Mouse (Mus musculus) thymus, postnatal 36 days (tissue): ENCODE data around the gene Disp1.
A peak's percentile ranks its signal among the peaks of the same experiment; 100 is the strongest.

ENCODE experiments used
- DNase-seq, 2 experiments: peaks; one replicate each; pipeline ENCODE4 v3.0.0; 2022; ENCODE audit warnings: mixed read lengths in 2 of 2

Gene Disp1

GRCm38 (mm10) chr1:183200926-183201325, 20.4 kb downstream of the Disp1 start:
- peak in 1 of 2 experiments; percentile 42 for DNase-seq

DNA sequence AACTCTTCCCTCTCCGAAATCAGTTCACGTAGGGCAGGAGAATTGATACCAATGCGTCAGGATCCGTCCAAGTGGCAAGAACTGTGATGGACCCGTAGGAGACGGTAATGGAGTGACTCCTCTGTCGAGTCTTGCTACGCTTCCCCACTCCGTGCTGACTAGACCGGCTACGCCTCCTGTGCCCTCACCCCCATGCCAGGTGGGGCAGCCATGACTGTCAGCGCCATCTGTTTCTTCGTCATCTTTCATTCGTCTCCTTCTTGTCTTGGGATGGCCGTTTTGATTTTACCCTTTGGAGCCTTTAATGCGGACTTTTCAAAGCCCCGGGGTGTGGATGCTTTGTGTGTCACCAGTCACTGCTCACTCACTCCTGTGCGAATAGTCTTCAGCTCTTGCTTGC, 26.6 kb downstream of the Disp1 start:
- DNase-seq = no peak

GRCm38 (mm10) chr1:183194151-183194550, 27.2 kb downstream of the Disp1 start:
- DNase-seq = no peak

DNA sequence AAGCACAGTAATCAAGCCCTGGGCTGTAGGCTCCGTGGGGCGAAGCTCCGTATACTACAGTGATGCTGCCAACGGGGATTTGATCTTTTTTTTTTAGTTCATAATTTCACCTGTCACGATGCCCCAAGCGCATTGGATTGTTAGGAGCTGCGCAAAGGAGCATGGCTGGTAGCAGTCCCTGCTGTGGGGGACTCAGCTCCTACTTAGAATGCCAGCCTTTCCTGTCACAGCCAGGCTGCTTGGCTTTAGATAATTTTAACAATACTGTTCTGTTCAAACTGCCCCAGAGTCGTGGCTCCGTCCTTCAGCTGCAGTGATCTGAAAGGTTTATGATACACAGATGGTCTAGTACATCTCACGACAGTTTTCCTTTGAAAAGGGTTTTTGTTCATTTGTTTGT, 29.9 kb downstream of the Disp1 start:
- DNase-seq = no peak

GRCm38 (mm10) chr1:183190456-183190855, 30.9 kb downstream of the Disp1 start:
- no peak for DNase-seq

GRCm38 (mm10) chr1:183189014-183189662, 32.2 kb downstream of the Disp1 start:
- no peak for DNase-seq

- DNase-seq = no peak
These were observed 33.0 kb downstream of the Disp1 start for GRCm38 (mm10) chr1:183188115-183189013.

DNA sequence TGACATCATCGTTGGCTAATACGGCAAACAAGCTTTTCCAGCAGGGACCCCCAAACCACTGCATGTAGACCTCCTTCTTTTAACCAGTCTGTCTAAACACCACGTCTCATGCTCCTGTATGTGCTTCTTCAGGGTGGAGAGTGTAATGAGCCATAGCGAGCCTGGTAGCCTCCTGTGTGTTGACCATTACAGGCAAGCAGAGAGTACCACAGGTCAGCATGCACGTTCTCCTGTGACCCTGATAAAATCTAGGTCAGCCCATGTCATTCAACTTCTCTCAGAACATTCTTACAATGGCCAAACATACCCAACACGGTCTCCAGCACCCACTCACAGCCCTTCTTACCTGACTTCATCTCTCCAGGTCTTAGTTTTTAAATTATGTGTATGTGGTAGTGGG, 35.8 kb downstream of the Disp1 start:
- no peak for DNase-seq

DNA sequence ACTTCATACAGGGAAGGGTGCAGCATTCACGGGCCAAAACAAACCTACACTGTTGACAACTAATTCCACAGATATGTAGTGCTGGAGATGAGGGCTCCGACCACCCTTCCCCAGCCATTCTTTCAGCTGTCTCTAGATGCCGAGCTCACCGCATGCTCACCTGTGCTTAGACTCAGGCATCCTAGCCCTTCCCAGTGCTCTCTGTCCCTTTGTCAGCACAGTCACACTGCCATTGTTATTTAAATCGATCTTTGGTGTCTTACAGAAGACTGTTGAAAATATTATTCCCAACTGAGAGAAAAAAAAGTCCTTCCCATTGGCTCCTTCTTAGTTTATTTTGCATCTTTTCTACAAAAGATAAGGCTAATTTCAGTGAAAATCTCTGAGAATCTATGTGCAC, 36.6 kb downstream of the Disp1 start:
- no peak for DNase-seq

- DNase-seq = no peak
These were observed 37.8 kb downstream of the Disp1 start for GRCm38 (mm10) chr1:183183565-183183964.

DNA sequence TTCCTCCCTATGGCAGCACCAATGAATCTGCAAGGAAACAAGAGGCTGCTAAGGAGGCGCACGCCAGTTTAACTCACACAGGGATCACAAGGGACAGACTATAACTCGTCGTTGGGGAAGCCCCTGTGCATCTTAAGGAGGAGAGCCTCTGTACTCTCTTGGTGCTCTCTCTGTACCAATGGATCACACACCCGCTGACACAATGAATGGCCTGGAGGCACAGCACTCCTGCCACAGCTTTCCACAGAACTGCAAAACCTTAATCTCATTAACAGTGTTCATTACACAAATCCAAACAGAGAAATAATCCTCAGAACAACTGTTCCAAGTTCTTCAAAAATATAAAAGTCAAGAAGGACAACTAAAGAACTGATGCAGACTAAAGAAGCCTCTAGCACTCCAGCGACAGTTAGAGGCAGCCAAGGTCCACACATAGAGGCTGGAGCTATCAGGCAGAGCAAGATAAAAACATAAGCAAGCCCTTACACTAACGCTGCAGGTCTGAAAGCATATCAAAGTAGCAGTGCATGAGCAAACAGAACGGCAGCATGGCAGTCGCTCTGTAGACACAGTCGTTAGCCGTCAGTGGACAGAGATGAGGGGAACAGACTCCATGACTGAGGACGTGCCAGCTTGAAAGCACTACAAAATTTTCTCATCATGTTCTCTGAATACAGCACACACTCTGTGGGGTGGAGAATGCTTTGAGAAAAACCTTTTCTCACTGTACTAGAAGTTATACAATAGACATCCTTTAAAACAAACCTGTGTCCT, 38.5 kb downstream of the Disp1 start:
- DNase-seq = no peak

DNA sequence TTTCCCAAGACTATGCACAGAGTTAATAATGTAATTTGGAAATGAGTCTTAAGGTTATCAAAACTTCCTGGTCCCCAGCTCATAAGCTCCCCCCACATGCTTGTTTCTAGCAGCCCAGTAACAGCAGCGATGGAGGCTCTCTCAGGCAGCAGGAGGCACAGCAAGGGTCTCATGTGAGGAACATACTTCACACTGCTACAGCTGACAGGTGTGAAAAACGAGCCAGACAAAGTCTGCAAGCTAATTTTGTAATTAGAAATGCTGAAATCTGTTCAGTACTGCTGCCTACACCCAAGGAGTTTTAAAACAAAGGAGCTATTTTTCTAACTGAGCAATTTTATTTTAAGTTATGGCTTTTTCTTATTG, 40.3 kb downstream of the Disp1 start:
- DNase-seq = peak; percentile 30 to 55

GRCm38 (mm10) chr1:183180301-183181029, 40.9 kb downstream of the Disp1 start:
- peak in 1 of 2 experiments; percentile 13 for DNase-seq

DNA sequence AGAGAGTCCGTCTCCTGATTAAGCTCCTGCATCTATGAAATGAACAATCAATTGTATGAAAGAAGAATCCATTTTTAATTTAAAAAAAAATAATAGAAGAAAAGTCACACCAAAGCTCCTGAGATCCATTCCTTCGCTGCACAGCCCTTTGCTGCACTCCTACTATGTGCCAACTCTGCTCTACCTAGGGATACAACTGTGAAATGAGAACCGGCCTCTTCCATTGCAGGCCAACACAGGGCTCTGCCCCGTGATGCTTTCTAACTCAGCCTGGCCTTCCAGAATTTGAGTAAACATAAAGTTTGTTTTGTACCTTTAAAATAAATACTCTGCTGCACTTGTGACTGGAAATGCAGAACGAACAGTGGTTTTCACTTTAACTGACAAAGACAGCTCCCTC, 42.0 kb downstream of the Disp1 start:
- no peak for DNase-seq

DNA sequence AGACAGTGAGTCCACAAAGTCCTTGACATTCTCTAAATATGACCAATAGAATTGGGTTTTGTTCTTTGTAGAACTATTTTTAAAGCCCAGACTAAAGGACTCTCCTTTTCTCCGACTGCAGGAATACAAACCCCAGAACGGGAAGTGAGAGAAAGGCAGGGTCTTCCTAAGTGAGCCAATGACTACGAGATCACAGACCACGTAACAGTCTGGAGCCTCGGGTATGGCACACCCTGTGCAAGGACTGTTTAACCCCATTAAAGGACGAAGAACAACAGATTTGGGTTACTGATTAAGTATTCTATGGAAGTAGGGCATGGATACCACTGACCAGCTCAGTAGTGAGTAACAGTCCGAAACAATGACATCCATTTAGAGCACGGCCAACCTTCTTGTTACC, 46.1 kb downstream of the Disp1 start:
- no peak for DNase-seq

DNA sequence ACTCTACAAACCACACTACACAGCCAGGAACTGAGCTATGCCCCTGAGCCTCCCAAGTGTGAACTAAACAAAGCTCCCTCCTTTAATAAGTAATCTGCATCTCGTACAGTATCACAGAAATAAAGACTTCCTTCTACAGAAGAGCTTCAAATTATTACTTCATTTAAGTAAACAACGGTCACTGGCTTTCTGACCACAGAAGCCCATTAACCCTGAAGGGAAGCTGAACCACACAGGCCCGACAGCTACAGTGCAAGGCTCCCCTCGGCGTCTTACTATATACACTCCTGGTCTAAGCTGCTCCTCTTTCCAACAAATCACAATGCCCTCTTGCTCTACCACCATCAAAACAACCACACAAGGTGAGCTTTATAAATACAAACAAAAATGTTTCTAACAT, 50.2 kb downstream of the Disp1 start:
- no peak for DNase-seq

DNA sequence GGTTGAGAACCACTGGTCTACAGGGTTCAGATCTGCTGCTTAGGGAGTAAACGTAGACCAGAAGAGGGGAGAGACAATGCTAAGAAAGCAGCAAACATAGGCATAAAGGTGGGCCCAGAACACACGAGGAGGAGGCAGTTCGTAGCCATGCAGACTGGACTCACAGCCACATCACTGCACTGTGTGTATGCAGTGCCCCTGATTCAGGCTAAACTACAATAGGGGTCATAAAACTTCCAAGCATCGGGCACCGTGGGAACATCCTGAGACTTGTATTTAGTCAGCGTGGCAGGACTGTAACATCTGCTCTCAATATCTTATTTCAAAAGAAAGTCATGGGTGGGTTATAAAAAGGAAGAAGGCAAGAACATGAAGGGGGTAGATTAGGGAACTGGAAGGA, 52.9 kb downstream of the Disp1 start:
- no peak for DNase-seq

DNA sequence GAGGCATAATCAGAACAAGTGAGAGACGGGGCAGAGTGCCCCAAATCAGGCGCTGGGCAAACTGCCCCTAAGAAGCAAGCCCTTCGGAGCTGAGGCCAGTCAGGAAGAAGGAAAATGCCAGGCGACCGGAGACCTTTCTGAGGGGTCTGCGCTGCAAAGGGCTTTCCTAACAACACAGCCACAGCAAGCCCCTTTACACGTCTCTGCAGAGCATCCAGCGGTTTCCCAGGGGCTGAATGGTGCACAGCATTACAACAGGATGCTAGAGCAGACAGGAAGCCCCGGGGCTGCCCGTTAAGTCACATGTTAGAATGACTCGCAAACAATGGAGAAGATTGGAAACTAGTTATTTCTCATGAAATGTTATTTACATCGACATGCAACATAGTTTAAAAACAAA, 53.5 kb downstream of the Disp1 start:
- peak; percentile 41 to 62 for DNase-seq

DNA sequence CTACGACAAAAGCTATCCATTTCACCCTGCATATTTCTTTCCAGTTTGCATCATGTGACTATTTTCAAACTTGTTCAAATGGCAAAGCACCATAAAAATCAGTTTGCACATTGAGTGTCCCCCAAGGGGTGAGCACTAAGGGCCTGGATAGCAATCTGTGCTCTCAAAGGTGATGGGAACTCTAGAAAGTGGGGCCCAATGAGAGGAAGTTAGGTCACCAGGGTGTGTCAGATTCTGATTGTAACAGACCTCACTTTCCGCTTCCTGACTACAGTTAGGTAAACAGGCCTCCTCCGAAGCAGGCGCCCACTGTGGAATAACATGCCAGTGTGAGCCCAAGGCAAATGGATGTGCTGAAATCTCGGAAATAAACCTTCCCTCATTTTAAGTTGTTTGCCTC, 54.6 kb downstream of the Disp1 start:
- DNase-seq = no peak

- DNase-seq = no peak
These were observed 56.7 kb downstream of the Disp1 start for GRCm38 (mm10) chr1:183164648-183165071.

DNA sequence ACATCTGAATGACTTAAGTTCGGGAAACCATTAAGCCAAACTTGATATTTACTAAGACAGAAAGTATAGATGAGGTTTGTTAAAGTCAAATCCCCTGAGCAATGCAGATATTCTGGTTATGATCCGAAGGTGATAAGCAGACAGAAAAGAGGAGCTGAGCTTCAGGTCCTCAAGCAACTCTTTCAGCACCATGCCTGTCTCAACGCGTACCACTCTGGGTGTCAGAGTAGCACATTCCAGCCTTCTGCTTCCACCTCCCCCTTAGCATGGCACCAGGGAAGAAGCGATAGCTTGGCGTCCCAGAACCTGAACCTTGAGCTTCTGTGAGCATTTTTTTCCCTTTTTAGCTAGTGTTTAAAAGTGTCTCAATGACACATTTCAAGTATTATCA, 57.1 kb downstream of the Disp1 start:
- DNase-seq = no peak

- DNase-seq = no peak
These were observed 57.7 kb downstream of the Disp1 start for GRCm38 (mm10) chr1:183163512-183164189.
